Mouse (Mus musculus) E14TG2a.4 (cell line): ENCODE results near the gene Urod.

Source experiments
- CTCF ChIP-seq: conservative IDR thresholded peaks from 2 replicates; pipeline ENCODE4 v1.5.1; 2014; ENCODE audit warnings: low read length
- NANOG ChIP-seq: IDR thresholded peaks from 2 replicates; pipeline ENCODE4 v1.6.1; 2014; ENCODE audit warnings: borderline replicate concordance, low read length, mixed read lengths
- POU5F1 ChIP-seq: IDR thresholded peaks from 2 replicates; pipeline ENCODE4 v1.6.1; 2014; ENCODE audit warnings: low read length, borderline replicate concordance

- TF ChIP-seq CTCF (no peak), POU5F1 (no peak), NANOG (no peak)
These were observed 25.3 kb upstream of the Urod start, which contains the start of gene Eif2b3 for GRCm38 (mm10) chr4:117019206-117020134.
